Mouse (Mus musculus) liver, embryonic 11.5 days (tissue): ENCODE results near the gene Slc35a3. TPM values are rescaled to one million over a fixed set of nuclear protein-coding genes. Genes with fewer than 3 reads are reported as not detected.

Experiments
- ATAC-seq: fragments of 200-750 bp; cut with Nextera tagmentation; replicated peaks from 2 replicates; pipeline ENCODE4 v1.8.0; 2017; ENCODE audit warnings: moderate number of reproducible peaks, mild to moderate bottlenecking, moderate TSS enrichment, moderate library complexity; ENCODE audit not compliant: low FRiP score
- DNase-seq: peaks from one replicate; pipeline ENCODE4 v3.0.0-alpha.2; 2017; ENCODE audit warnings: low spot score
- H3K27ac ChIP-seq: fragments of 300-500 bp; sonication (generic); 2 replicates; pipeline ENCODE4 v1.5.1; 2014; ENCODE audit warnings: mild to moderate bottlenecking, low read depth, low read length, control low read depth
- H3K27me3 ChIP-seq: fragments of 300-500 bp; sonication (generic); replicated peaks from 2 replicates; pipeline ENCODE4 v1.6.1; 2014; ENCODE audit warnings: low read length, mixed read lengths; ENCODE audit not compliant: control insufficient read depth, insufficient read depth
- H3K36me3 ChIP-seq: fragments of 300-500 bp; sonication (generic); 2 replicates; pipeline ENCODE4 v1.6.1; 2014; ENCODE audit warnings: mild to moderate bottlenecking, low read length, moderate library complexity, mixed read lengths; ENCODE audit not compliant: control insufficient read depth, insufficient read depth
- H3K4me1 ChIP-seq: fragments of 300-500 bp; sonication (generic); replicated peaks from 2 replicates; pipeline ENCODE4 v1.6.1; 2014; ENCODE audit warnings: low read length, mixed read lengths; ENCODE audit not compliant: control insufficient read depth, insufficient read depth
- H3K4me2 ChIP-seq: fragments of 300-500 bp; sonication (generic); 2 replicates; pipeline ENCODE4 v1.6.1; 2014; ENCODE audit warnings: mild to moderate bottlenecking, control low read depth, moderate library complexity
- H3K4me3 ChIP-seq: fragments of 300-500 bp; sonication (generic); 2 replicates; pipeline ENCODE4 v1.5.1; 2014; ENCODE audit warnings: low read depth, low read length, control low read depth
- H3K9ac ChIP-seq: fragments of 300-500 bp; sonication (generic); 2 replicates; pipeline ENCODE4 v1.6.1; 2014; ENCODE audit warnings: low read depth, low read length, control low read depth
- H3K9me3 ChIP-seq: fragments of 300-500 bp; sonication (generic); 2 replicates; pipeline ENCODE4 v1.6.1; 2016; ENCODE audit warnings: low read length, inconsistent platforms, mixed read lengths; ENCODE audit not compliant: control insufficient read depth
- WGBS: fragments of 180-500 bp; shearing (Covaris S2); extraction: QIAGEN DNeasy Blood & Tissue Kit; methylation state at CpG from one replicate; pipeline ENCODE4 v1.1.7; 2014; 5-methylcytosine and 5-hydroxymethylcytosine counted together
- polyA plus RNA-seq: library from polyadenylated mRNA; unstranded; fragments of >200 nt; fragmentation: Nextera tagmentation; extraction: Ambion mirVana; gene quantifications from 2 replicates; pipeline ENCODE4 v1.2.1, GENCODE M21; 2014

Gene Slc35a3
- polyA plus RNA-seq, 1 experiment from 2014 or later: 20.0 TPM

GRCm38 (mm10) chr3:116729483-116730174 is 17.0 kb upstream of the Slc35a3 start:
- WGBS: 70% methylated on average over 2 of the region's 2 CpGs
- Histone ChIP-seq H3K4me3 (no peak overlapping the region), H3K36me3 (no peaks in the 10 kb centered on the region), H3K9ac (no peak overlapping the region), H3K4me2 (no peak overlapping the region), H3K27ac (no peak overlapping the region), H3K27me3 (no peaks in the 10 kb centered on the region), H3K9me3 (no peaks in the 10 kb centered on the region), H3K4me1 (no peaks in the 10 kb centered on the region)
- no peak for ATAC-seq
- no peak for DNase-seq

- Histone ChIP-seq H3K36me3 (no peaks in the 10 kb centered on the region), H3K4me1 (no peaks in the 10 kb centered on the region), H3K4me3 (no peak overlapping the region), H3K9me3 (no peaks in the 10 kb centered on the region), H3K4me2 (no peak overlapping the region), H3K27ac (no peak overlapping the region), H3K27me3 (no peaks in the 10 kb centered on the region), H3K9ac (no peak overlapping the region)
- DNase-seq (no peak), ATAC-seq (no peak)
- 61% methylated on average over 9 of the region's 9 CpGs for WGBS
These were observed 14.2 kb upstream of the Slc35a3 start for GRCm38 (mm10) chr3:116726807-116727206.

- Histone ChIP-seq H3K9ac (no peak overlapping the region), H3K27ac (no peak overlapping the region), H3K4me2 (no peak overlapping the region), H3K4me1 (no peaks in the 10 kb centered on the region), H3K27me3 (no peaks in the 10 kb centered on the region), H3K36me3 (no peaks in the 10 kb centered on the region), H3K9me3 (no peaks in the 10 kb centered on the region), H3K4me3 (no peak overlapping the region)
- DNase-seq: no peak
- 69% methylated on average over 10 of the region's 10 CpGs for WGBS
- ATAC-seq: no peak
These were observed 11.2 kb upstream of the Slc35a3 start for GRCm38 (mm10) chr3:116723496-116724481.

GRCm38 (mm10) chr3:116722980-116723379 is 10.3 kb upstream of the Slc35a3 start:
- no peak for DNase-seq

GRCm38 (mm10) chr3:116718951-116719350 is 6.3 kb upstream of the Slc35a3 start:
- H3K4me3 ChIP-seq: no peak overlapping the region
- ATAC-seq (no peak), DNase-seq (no peak)
- no peak overlapping the region for H3K4me2 ChIP-seq
- WGBS: 52% methylated on average over 3 of the region's 3 CpGs
- H3K27ac ChIP-seq: no peak overlapping the region
- H3K4me1 ChIP-seq: no peaks in the 10 kb centered on the region
- no peaks in the 10 kb centered on the region for H3K36me3 ChIP-seq
- no peak overlapping the region for H3K9ac ChIP-seq
- H3K9me3 ChIP-seq: no peaks in the 10 kb centered on the region
- H3K27me3 ChIP-seq: no peaks in the 10 kb centered on the region

More at GRCm38 (mm10) chr3:116722980-116723379, 10.3 kb upstream of the Slc35a3 start:
- H3K9me3 ChIP-seq: no peaks in the 10 kb centered on the region
- H3K27ac ChIP-seq: no peak overlapping the region
- H3K27me3 ChIP-seq: no peaks in the 10 kb centered on the region
- no peaks in the 10 kb centered on the region for H3K4me1 ChIP-seq
- H3K4me2 ChIP-seq: no peak overlapping the region
- no peak for ATAC-seq
- H3K9ac ChIP-seq: no peak overlapping the region
- 69% methylated on average over 4 of the region's 4 CpGs for WGBS
- H3K4me3 ChIP-seq: no peak overlapping the region
- no peaks in the 10 kb centered on the region for H3K36me3 ChIP-seq

GRCm38 (mm10) chr3:116713031-116713430 is 400 bp upstream of the Slc35a3 start:
- DNase-seq: no peak
- H3K9ac ChIP-seq: peak overlapping the region; percentile 97; the same call in 1 of the 2 replicates
- no peaks in the 10 kb centered on the region for H3K36me3 ChIP-seq
- peaks cover 10% of the 10 kb centered on the region for H3K4me1 ChIP-seq
- H3K4me2 ChIP-seq: peak overlapping the region; percentile 78
- H3K9me3 ChIP-seq: no peaks in the 10 kb centered on the region
- 26% methylated on average over 5 of the region's 5 CpGs for WGBS
- no peaks in the 10 kb centered on the region for H3K27me3 ChIP-seq
- peak overlapping the region; percentile 97 for H3K4me3 ChIP-seq
- no peak overlapping the region for H3K27ac ChIP-seq
- no peak for ATAC-seq

GRCm38 (mm10) chr3:116711624-116712435 is 801 bp downstream of the Slc35a3 start:
- under 1% methylated on average over 84 of the region's 85 CpGs for WGBS
- H3K4me1 ChIP-seq: peaks cover 10% of the 10 kb centered on the region
- H3K9ac ChIP-seq: peak overlapping the region; percentile 97
- DNase-seq: peak; percentile 80
- H3K9me3 ChIP-seq: no peaks in the 10 kb centered on the region
- peak; percentile 89 for ATAC-seq
- peak overlapping the region; percentile 78 for H3K4me2 ChIP-seq
- no peaks in the 10 kb centered on the region for H3K27me3 ChIP-seq
- peak overlapping the region; percentile 80 for H3K27ac ChIP-seq
- peak overlapping the region; percentile 97 for H3K4me3 ChIP-seq
- H3K36me3 ChIP-seq: no peaks in the 10 kb centered on the region; the same call in 1 of the 2 replicates

GRCm38 (mm10) chr3:116710941-116711340 is 1.7 kb downstream of the Slc35a3 start:
- Histone ChIP-seq H3K27ac (no peak overlapping the region; the same call in 1 of the 2 replicates), H3K36me3 (no peaks in the 10 kb centered on the region; the same call in 1 of the 2 replicates), H3K4me3 (peak overlapping the region; percentile 97), H3K27me3 (no peaks in the 10 kb centered on the region), H3K9ac (peak overlapping the region; percentile 97), H3K4me1 (peaks cover 10% of the 10 kb centered on the region), H3K4me2 (peak overlapping the region; percentile 78), H3K9me3 (no peaks in the 10 kb centered on the region)
- no peak for DNase-seq
- WGBS: 36% methylated on average over 9 of the region's 9 CpGs
- ATAC-seq: peak; percentile 74
